Mouse (Mus musculus): Measurements from ENCODE around the gene Ccdc173.
"Not testable (repeated sequence)": the region's sequence is repeated elsewhere in the genome, so short reads cannot be mapped to it uniquely, and the experiment has no call there.

Gene Ccdc173

DNA sequence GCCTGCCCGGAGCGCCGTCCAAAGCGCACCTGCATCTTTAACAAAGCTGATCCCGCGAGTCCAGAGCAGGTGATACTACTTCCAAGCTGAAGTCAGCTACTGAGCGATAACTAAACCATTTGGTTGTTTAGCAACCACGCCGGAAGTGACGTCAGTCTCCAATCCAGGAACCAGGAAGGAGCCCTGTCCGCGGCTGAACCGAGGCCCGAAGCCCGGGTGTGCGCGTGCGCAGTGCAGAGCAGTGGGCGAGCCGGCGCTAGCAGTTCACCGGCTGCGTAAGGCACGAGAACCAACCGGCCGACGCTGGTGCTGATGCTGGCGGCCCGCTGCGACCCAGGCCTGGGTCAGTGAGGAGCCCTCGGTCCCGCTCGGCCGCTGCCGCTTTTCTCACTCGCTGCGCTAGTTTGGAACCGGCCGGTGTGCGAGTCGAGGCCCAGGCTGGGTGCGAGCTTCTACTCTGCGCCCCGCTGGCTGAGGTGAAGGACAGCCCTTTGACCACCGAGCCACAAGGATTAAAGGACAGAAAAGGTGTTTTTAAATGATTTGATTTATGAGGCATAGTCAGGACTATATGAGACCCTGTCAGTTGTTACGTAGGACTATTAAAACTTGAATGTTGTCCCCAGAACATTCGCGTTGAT, at the start of gene Ccdc173, which contains the start of gene Phospho2:
Gene Ccdc173, minus strand, starts transcription at position 147 of the 641 bp plus-strand sequence.
Gene Phospho2, plus strand, starts transcription at position 195 of the 641 bp plus-strand sequence.
- DNase-seq (ENCODE audit: low read depth, low spot score) = peak; percentile 98

- DNase-seq (ENCODE audit: low read depth, low spot score) = no peak
Observed at GRCm38 (mm10) chr2:69838707-69839106, 49.3 kb upstream of the Ccdc173 start.

- no peak for DNase-seq (ENCODE audit: low read depth, low spot score)
Observed at GRCm38 (mm10) chr2:69837996-69838395, 48.6 kb upstream of the Ccdc173 start.

DNA sequence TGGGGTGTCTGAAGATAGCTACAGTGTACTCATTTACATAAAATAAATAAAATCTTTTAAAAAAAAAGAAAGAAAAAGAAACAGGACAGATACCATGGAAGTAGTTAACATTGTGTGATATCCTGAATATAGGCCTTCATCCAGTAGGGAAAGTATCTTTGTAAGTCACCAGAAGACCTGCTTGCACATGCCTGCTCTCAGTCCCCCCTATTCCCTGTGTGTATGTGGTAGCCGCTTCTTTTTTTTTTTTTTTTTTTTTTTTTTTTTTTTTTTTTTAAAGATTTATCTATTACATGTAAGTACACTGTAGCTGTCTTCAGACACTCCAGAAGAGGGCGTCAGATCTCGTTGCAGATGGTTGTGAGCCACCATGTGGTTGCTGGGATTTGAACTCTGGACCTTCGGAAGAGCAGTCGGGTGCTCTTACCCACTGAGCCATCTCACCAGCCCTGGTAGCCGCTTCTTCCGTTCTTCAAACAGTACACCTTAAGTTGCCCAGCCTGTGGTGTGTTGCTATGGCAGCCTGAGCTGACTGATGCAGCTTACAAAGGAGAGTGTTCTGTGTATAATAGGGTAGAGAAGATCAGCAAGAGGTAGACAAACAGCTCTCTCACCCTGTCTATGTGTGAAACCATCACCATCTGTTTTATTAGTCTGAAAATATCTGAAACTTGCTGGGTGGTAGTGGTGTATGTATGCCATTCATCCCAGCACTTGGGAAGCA, 48.0 kb upstream of the Ccdc173 start:
- no peak for DNase-seq (ENCODE audit: low read depth, low spot score)

GRCm38 (mm10) chr2:69830116-69830515, 40.7 kb upstream of the Ccdc173 start:
- no peak for DNase-seq (ENCODE audit: low read depth, low spot score)

DNA sequence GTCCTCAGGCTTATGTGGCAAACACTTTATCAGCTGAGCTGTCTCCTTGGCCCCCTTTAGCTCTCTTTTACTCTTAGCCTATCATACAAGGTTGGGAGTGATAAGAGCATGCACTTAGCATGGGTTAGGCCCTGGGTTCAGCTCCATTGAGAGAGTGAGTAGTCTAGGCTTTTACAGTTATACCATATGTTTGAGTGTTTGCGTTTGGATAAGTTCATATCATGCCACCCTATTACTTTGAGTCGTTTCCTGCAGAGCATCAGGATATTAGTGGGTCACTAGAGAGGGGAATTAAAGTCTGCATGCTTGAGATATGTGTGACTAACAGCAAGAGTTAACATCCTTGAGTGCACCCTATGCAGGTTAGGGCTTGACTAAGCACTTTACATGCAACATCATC, 40.3 kb upstream of the Ccdc173 start:
- no peak for DNase-seq (ENCODE audit: low read depth, low spot score)

- no peak for DNase-seq (ENCODE audit: low read depth, low spot score)
Observed at GRCm38 (mm10) chr2:69828031-69828430, 38.7 kb upstream of the Ccdc173 start.

- DNase-seq (ENCODE audit: low read depth, low spot score) = no peak
Observed at GRCm38 (mm10) chr2:69826380-69826779, 37.0 kb upstream of the Ccdc173 start.

GRCm38 (mm10) chr2:69825898-69826297, 36.5 kb upstream of the Ccdc173 start:
- no peak for DNase-seq (ENCODE audit: low read depth, low spot score)

DNA sequence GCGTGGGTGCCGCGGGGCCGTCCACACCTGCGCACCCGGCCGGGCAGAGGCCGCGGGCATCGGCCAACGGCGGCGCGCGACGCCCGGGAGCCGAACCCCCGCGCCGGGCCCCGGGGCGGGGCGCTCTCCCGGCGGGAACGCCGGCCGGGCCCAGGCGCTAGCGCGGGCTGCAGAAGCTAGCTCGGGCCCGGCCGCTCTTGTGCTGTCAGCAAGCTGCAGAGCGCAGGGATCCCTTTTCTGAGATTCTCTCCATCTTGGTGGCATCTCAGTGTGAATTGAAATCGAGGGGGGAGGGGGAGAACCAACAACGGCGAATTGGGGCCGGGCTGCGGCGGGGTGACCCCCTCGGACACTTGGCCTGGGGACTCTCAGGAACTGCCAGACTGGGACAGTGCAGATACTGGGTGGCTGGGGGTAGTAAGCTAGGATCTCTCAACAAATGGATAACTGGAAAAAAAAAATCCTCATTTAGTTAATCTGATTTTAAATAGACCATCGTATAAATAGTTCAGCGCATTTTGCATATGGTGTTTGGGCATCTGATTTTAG, 33.8 kb upstream of the Ccdc173 start:
- no peak for DNase-seq (ENCODE audit: low read depth, low spot score)

DNA sequence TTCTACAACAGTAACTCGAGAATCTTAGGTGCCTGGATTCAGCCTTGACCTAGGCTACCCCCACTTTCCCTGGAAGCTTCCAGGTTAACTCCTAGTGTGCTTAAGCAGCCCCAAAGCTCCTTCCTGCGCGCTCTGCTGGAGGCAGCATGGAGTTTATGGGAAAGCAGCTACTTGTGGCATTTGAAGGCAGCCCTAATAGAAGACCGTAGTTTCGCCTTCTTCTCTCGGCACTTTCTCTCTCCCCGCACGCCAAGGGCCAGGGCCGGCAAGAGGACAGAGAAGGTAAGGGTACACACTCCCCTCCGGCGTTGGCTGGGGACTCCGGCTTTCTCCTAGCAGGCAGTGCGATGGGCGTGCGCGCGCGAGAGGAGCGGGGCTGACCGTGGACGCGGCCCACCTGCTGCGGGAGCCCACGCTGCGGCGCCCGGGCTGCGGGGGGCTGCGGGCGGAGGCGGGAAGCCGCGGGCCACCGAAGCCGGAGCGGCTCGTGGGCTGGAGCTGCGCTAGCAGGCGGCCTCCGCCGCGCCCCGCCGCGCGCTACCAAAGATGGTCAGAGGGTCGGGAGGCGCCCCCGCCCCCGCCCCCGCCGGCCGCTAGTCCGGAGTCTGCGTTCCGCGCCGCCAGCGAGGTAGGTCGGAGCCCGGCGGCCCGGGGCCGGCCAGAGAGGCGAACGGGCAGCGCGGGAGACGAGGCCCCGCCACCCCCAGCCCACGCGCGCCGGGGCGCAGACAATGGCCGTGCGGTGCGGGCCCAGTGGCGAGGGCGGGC, 33.2 kb upstream of the Ccdc173 start:
- DNase-seq (ENCODE audit: low read depth, low spot score) = peak; percentile 42

DNA sequence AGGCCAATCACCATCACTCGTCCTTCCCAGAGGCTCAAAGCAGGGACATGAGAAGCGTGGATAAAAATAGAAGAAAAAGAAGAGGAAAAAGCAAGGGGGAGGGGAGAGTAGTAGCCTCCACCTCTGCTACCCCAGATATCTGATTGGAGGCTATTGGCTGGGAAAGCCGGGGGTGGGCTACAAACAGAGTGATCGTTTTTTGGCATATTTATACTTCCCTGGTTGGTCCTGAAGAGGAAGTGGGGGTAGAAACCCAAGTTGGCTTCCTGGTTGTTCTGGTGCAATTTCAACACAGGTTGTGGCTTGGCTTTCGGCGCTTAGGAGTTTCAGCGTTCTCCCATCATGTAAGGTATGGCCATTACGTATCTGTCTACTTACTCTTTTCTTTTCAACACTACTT, 32.3 kb upstream of the Ccdc173 start, which contains the start of gene Klhl23:
Gene Klhl23, plus strand, starts transcription at position 234 of the 400 bp plus-strand sequence.
- no peak for DNase-seq (ENCODE audit: low read depth, low spot score)

GRCm38 (mm10) chr2:69820201-69820600, 30.8 kb upstream of the Ccdc173 start:
- DNase-seq (ENCODE audit: low read depth, low spot score) = no peak

GRCm38 (mm10) chr2:69818350-69819085, 29.1 kb upstream of the Ccdc173 start:
- no peak for DNase-seq (ENCODE audit: low read depth, low spot score)

- DNase-seq (ENCODE audit: low read depth, low spot score) = no peak
Observed at GRCm38 (mm10) chr2:69816575-69816974, 27.2 kb upstream of the Ccdc173 start.

DNA sequence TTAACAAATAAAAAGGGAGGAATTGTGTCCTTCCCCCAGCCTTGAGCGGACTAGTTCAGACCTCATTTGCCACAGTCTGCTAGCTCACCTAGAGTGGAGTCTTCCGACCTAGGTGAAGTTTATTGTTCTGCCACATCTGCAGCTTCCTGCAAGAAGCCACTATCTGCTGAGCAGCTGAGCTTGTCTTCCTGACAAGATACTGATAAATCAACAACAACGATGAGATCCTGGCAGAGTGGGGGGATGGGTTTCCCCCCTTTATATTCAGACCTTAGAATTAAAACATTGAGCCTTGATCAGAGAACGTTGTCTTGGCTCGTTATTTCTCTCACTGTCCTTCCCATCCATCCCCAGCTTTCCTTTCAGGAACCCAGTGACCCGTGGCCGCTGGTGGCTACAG, 22.0 kb upstream of the Ccdc173 start:
- not testable (repeated sequence) for DNase-seq (ENCODE audit: low read depth, low spot score)

DNA sequence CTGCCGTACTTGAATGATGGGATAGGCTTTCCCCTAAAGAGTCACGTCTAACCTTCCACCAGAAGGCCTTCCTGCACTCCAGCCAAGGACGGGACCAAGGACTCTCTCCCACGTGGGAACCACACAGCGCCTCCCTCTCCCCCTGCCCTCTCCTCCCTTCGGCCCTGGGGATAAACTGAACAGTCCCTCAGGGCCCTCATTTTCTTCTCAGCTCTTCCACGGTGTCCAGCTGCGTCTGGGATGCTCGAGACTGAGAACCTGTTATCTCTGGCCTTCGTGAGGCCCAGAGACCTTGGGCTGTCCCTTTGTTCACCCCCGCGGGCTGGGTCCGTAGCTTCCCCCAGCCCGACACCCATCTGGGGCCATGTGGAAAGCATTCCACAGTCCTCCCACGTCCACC, 20.8 kb upstream of the Ccdc173 start:
- DNase-seq (ENCODE audit: low read depth, low spot score) = no peak

DNA sequence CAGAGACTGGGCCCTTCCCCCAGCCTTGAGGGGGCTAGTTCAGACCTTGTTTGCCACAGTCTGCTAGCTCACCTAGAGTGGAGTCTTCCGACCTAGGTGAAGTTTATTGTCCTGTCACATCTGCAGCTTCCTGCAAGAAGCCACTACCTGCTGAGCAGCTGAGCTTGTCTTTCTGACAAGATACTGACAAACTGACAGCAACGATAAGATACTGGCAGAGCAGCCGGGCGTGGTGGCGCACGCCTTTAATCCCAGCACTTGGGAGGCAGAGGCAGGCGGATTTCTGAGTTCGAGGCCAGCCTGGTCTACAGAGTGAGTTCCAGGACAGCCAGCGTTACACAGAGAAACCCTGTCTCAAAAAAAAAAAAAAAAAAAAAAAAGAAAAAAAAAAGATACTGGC, 15.3 kb upstream of the Ccdc173 start:
- DNase-seq (ENCODE audit: low read depth, low spot score) = not testable (repeated sequence)

- no peak for DNase-seq (ENCODE audit: low read depth, low spot score)
Observed at GRCm38 (mm10) chr2:69803756-69804155, 14.4 kb upstream of the Ccdc173 start.

GRCm38 (mm10) chr2:69802911-69803312, 13.5 kb upstream of the Ccdc173 start:
- DNase-seq (ENCODE audit: low read depth, low spot score) = no peak

DNA sequence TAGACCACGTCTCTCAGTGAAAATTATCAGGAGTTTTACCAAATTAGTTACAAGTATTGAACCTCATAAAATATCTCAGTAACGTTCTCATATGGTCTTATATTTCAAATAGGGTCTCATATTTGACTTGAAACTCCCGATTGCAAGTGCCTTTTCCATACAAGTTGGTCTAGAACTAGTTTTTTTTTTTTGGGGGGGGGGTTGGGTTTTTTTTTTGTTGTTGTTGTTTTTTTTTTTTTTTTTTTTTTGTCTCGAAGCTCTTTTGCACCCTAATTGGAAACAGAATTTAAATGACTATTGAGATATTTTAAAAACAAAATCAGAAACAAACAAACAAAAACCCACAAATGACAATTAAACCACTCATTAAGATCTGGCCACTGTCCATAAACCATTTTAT, 1.3 kb upstream of the Ccdc173 start:
- DNase-seq (ENCODE audit: low read depth, low spot score) = no peak

Data from embryo, embryonic 11.5 days (tissue).